Mouse (Mus musculus): ENCODE results near the gene Cand2.
"Not testable (repeated sequence)": the region's sequence is repeated elsewhere in the genome, so short reads cannot be mapped to it uniquely, and the experiment has no call there.

Cand2 gene

DNA sequence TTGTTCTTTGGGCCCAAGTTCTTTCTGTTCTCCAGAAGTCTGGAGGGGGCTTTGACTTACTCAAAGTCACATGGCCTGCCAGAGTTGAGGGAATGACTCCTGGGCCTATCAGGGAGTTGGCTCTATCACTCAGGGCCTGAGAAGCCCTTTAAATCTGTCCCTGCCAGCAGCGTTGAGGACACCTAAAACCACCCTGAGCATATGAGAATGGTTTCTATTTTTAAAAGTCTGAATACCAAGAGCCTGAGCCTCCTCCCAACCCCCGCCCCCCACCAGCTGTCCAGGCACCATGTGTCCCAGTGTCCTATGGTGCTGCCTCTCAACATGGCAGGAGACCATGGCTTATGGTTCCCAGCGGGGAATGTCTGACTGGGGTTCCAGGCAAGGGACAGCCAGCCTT, 1.5 kb downstream of the Cand2 start:
- DNase-seq (ENCODE audit: low spot score): no peak

DNA sequence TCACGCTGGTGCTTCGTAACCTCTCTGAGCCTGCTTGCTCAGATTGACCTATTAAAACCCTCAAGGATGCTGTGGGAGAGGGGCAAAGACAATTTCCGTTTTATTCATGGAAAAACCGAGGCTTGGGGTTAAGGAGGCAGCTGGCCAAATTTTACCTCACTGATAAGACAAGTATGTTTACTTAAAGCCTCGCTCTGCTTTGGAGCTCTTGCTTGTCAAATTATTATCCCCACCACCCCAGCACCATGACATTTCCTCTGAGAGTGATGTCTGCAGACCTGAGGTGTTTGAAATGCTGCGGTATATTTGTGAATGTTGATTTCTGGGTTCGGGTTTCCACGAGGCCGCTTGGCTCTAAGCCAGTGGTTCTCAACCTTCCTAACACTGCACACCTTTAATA, 2.0 kb downstream of the Cand2 start:
- no peak for DNase-seq (ENCODE audit: low spot score)

DNA sequence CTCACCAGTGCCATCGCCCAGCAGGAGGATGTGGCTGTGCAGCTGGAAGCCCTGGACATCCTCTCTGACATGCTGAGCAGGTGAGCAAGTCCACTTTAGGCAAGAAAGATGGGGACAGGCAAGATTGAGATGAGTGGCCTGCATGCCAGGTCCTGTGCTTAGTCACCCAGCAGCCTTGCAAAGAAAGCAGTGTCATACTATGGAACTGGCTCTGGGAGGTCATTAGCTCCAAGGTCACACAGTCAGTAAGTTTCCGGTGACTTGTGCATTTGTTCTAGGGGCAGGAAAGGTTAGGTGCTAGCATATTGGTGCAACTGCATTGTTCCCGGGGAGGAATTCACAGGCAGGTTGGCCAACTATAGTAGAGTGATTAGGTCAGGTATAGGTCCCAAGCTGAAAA, 8.4 kb downstream of the Cand2 start:
- no peak for DNase-seq (ENCODE audit: low spot score)

DNA sequence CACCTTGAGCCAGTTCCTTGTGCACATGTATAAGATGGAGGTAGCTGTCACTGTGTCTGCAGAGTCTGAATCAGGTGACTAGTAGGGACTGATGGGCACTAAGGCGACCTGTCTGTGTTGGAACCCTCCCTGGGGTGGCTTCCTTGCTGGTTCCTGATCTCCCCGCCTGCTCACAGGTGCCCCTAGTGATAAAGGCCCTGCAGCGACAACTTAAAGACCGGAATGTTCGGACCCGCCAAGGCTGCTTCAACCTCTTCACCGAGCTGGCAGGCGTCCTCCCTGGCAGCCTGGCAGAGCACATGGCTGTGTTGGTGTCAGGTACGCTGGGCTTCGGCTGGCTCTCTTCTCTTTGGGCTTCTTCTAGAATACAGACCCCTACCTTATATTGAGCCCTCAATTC, 16.7 kb downstream of the Cand2 start:
- no peak for DNase-seq (ENCODE audit: low spot score)

- no peak for DNase-seq (ENCODE audit: low spot score)
Measured at GRCm38 (mm10) chr6:115791842-115792686, 17.7 kb downstream of the Cand2 start.

GRCm38 (mm10) chr6:115792691-115793215, 18.4 kb downstream of the Cand2 start:
- DNase-seq (ENCODE audit: low spot score): no peak

- no peak for DNase-seq (ENCODE audit: low spot score)
Measured at GRCm38 (mm10) chr6:115801811-115802210, 27.5 kb downstream of the Cand2 start.

GRCm38 (mm10) chr6:115803541-115804382, 29.4 kb downstream of the Cand2 start:
- peak; percentile 60 for DNase-seq (ENCODE audit: low spot score)

DNA sequence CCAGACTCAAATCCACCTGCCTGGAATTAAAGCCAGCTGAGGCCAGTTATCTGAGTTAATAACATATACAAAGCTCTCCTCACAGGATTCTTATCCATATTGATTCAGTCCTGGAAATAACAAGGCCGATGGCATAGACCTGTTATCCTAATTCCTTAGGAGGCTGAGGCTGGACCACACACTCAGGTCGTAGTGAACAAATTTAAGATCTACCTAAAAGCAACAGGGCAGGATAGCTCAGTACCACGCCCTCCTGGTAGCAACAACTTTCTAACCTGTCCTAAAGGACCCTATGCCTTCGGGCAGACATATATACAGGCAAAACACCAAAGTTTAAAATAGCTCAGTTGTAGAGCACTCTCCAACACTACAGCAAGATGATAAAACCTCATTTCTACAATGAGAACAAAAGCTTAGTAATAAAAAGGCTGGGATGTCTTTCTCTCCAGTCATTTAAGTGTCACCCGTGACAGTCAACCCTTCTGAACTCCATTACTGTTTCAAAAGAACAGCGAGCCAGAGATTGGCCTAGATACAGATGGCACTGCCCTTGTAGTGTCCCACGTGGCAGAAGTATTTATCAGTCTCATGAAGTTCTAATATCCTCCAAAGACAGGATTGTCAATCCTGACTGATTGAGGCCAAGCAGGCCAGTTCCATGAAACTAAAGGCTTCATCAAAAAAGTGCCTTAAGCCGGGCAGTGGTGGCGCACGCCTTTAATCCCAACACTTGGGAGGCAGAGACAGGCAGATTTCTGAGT, 30.3 kb downstream of the Cand2 start:
- DNase-seq (ENCODE audit: low spot score): no peak

DNA sequence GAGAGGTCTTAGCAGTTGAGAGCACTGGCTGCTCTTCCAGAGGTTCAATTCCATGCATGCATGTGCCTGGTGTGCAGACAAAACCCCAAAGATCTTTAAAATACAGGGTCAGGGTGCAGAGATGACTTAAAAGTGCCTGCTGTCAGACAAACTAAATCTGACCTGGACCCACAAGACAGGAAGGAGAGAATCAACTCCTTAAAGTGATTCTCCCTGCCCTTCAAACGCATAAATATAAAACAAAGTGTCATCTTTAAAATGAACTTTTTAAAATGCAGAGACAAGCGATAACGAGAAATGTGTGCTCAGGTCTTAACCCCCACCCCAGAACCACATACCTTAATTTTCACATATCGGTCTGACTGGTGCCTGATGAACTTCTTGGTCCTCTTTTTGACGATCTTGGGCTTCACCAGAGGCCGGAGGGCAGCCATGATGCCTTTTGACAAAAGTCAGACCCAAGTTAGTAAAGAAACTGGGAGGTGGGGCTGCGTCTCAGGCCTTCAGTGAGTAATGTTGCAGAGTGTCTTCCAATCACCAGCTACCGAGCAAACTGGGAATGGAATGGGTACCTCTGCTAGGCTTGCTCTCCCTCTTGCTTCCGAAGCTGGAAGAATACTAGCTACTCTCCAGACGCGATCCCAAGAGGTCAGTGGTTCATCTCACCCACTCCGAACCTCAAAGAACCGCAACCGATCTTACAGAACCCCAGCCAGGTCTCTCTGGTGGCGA, 33.3 kb downstream of the Cand2 start:
- no peak for DNase-seq (ENCODE audit: low spot score)

- DNase-seq (ENCODE audit: low spot score): no peak
Measured at GRCm38 (mm10) chr6:115808196-115808487, 33.8 kb downstream of the Cand2 start.

DNA sequence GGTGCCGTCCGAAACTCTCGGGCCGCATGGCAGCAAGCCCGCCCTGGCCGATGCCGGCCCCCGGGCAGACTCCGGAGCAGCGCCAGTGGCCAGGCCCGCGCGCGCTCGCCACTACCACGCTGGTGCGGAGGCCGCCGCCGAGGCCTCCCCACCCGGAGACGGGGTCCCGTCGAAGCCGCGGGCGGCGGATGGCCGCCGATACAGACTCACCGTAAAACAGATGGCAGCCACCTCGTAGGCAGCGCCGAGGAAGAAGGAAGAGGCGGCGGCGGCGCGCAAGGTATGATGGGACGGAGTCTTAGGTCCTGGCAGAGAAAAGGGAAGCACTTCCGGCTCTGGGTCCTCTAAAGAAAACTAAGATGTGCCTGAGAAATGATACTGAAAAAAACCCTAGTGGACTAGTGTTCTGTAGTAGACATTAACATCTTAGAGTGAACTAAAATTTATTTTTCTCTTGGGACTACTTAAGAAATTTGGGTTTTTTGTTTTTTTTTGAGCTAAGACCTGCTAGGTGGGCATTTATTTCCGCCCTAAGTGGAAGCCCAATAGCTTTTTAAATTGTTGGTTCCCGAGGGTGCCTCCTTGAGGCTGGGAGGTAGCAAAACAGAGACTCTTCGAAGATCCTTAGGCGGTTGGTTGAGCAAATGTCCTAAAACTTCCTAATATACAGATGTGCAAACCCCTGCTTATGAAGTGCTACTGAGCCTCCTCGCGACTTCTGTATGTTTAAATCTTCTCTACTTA, 34.3 kb downstream of the Cand2 start, which contains the start of gene Rpl32:
TSS of gene Rpl32 (minus strand) at position 260 of the 744 bp plus-strand sequence.
- DNase-seq (ENCODE audit: low spot score): peak; percentile 89

- DNase-seq (ENCODE audit: low spot score): no peak
Measured at GRCm38 (mm10) chr6:115811606-115812005, 37.3 kb downstream of the Cand2 start.

- DNase-seq (ENCODE audit: low spot score): no peak
Measured at GRCm38 (mm10) chr6:115814104-115814503, 39.8 kb downstream of the Cand2 start.

DNA sequence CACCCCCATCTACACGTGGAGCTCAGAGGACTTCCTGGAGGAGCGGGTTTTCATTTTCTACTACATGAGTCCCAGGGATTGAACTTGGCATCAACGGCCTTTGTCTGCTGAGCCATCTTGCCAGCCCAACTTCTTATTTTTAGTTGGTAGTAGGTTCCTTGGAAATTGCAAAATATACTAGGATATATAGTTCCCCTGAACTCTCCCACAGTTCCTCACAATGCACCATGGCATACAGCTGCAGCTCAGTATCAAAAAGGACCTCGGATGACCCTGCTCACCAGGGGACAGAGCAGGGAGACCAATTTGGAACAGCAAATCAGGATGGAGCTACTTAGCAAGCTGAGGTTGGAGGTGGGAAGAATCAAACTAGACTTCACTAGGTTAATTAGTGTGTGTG, 40.7 kb downstream of the Cand2 start:
- DNase-seq (ENCODE audit: low spot score): no peak

- DNase-seq (ENCODE audit: low spot score): no peak
Measured at GRCm38 (mm10) chr6:115818129-115818528, 43.8 kb downstream of the Cand2 start.

- DNase-seq (ENCODE audit: low spot score): no peak
Measured at GRCm38 (mm10) chr6:115821216-115821993, 47.1 kb downstream of the Cand2 start.

GRCm38 (mm10) chr6:115823850-115824464, 49.6 kb downstream of the Cand2 start:
- not testable (repeated sequence) for DNase-seq (ENCODE audit: low spot score)

DNA sequence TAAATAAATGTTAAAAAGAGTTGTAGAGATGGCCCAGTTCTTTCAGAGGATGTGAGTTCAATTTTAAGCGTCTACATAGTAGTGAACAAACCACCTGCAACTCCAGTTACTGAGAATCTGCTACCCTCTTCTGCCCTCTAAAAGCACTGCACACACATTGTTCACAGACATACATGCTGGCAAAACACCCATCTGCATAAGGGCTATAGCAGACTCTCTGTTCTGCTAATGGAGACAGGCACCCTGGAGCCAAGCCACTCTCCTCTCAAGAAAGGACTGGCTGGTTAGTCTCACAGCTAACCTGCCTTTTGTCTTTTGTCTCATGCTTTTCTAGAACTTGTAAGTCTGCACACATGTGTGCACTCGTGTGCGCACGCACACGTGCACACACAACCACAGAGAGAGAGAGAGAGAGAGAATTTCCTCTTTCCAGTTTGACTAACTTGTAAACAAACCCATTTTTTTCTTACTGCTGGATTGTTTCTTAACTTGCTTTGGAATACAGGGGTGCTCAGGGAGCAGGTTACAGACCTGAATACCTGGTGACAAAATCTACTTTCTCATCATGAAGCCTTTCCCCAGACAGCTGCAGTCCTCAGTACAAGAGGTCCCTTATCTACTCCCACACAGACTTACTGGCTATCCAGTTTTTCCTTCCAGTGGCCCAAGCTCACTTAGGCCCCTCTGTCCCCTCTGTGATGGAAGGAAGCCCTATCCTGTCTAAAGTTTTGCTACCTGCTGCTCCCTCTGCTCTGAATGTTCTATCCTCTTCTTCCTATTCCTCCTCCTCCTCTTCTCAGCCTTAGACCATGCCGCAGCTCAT, 56.7 kb downstream of the Cand2 start:
- no peak for DNase-seq (ENCODE audit: low spot score)
